Mouse (Mus musculus) gastrocnemius, postnatal 10 days (tissue): Measurements from ENCODE around the gene Lmo4. TPM values are rescaled to one million over a fixed set of nuclear protein-coding genes. Genes with fewer than 3 reads are reported as not detected.

ENCODE experiments used
- DNase-seq: peaks from one replicate; pipeline ENCODE4 v3.0.0; 2021; ENCODE audit warnings: mixed read lengths
- total RNA-seq, 2 experiments: library from RNA; stranded (reverse); gene quantifications; 2 replicates each; pipeline ENCODE4 v1.2.3; 2021

Lmo4 gene
- total RNA-seq, 2 experiments from 2014 or later, result 22.7 to 25.3 TPM

DNA sequence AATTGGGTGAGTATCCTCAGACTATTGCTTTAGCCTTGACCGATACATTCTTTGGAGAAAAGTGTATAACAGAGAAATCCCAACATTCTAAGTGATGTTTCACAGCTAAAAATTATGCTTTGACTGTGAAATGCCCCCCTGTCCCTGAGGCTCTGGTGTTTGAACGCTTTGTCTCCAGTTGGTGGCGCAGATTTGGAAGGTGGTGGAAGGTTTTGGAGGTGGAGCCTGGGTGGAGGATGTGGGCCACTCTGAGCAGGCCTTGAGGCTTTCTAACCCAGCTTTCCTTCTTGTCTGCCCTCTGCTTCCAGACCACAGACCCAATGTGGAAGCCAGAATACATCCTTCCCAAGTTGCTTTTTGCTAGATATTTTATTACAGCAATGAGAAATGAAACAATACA lies 57.8 kb downstream of the Lmo4 start:
- DNase-seq, result no peak

- no peak for DNase-seq
These were observed 61.0 kb downstream of the Lmo4 start for GRCm38 (mm10) chr3:144144066-144144465.

- no peak for DNase-seq
These were observed 62.1 kb downstream of the Lmo4 start for GRCm38 (mm10) chr3:144142939-144143338.

DNA sequence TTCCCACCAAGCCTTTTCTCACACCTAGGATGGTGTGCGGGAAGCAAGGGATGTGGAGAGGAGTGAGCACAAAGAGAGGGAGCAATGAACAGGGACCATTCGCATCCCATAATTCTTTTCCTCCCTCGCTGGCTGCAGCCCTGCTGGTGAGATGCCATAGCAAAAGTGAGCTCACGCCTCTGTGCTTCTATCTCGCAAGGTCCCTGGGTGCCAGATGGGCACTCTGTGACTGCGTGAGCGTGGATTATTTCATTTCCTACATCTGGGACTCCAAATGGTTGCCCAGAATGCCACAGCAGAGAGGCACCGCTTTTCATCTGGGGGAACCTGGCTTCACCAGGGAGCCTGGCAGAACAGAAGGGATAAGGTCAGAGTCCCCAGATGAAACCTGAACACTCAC lies 63.2 kb downstream of the Lmo4 start:
- no peak for DNase-seq

- DNase-seq, result no peak
These were observed 64.2 kb downstream of the Lmo4 start for GRCm38 (mm10) chr3:144140816-144141215.

- DNase-seq, result no peak
These were observed 66.4 kb downstream of the Lmo4 start for GRCm38 (mm10) chr3:144138659-144139058.
